Mouse (Mus musculus) urinary bladder, postnatal 4 days (tissue): ENCODE measurements around the gene Pdap1.
A peak's percentile ranks its signal among the peaks of the same experiment; 100 is the strongest.
"Not testable (repeated sequence)": the region's sequence is repeated elsewhere in the genome, so short reads cannot be mapped to it uniquely, and the experiment has no call there.

Experiments used
- DNase-seq, 2 experiments: peaks; one replicate each; pipeline ENCODE4 v3.0.0; 2021 to 2022; ENCODE audit warnings: low spot score in 2 of 2

Gene Pdap1

DNA sequence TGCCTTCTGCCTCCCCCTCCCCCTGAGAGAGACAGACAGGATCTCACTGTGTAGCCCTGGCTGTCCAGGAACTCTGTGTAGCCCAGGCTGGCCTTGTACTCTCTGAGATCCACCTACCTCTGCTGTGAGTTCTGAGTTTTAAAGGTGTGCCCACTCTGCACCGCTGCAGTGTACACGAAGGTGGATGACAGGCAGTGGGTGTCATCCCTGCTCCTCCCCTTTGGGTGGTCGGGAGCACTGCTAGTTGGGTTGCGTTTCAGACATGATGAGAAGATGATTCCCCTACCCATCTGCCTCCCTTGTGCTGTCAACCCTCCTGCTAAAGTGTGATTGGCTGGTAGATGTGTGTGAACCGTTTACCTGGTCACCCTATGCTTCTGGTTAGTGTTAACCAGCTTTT, 21.6 kb downstream of the Pdap1 start:
- DNase-seq, result no peak

DNA sequence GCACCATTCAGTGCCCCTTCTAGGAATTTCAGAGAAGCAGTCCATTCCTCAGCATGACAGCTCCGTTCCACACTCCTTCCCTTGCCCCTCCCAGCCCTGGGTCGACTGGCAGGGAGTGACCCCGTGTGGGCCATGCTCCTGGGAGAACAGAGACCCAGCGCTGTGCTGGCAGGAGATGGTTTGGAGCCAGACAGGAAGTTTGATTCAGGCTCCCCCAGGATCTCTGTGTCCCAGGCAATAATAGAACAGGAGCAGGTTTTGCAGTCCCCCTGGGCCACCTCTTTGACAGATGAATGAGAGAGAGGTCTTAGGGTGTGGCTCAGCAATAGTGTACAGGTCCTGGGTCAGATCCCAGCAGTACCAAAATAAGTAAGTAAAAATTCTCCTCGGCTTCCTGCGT, 22.0 kb downstream of the Pdap1 start:
- no peak for DNase-seq

DNA sequence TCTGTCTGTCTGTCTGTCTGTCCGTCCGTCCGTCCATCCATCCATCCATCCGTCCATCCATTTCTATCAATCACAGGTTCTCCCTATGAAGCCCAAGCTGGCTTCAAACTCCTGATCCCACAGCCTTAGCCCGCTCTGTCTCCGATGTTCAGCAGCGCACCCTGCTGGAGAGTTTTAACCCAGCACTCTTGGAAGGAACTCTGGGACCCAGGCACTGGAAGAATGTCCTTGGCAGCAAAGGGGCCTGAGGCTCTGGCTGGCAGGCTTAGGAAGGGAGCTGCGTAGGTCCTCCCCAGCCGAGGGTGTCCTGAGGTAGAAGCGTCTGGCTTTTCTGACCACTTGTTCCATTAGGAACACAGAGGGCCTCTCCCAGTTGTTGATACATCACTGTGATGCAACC, 23.1 kb downstream of the Pdap1 start:
- peak; percentile 58 to 77 for DNase-seq

DNA sequence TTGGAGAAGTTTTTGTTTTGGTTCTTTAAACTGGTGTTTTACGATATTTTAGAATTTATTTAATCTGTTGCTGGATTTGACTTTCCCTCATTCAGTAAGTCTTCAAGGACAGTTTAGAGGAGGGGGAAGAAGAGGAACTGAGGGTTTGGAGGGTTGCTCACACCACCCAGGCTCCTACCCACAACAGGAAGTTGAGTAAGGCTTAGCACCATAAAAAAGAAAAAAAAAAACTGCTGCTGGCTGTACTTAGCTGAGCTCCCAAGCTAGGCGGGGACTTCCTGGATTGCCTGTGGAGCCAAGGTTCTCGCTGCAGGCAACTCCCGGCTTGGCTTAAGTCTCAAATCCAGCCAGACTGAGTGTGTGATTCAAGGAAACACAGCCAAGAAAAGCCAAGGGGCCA, 23.7 kb downstream of the Pdap1 start:
- peak in 1 of 2 experiments; percentile 68 for DNase-seq

DNA sequence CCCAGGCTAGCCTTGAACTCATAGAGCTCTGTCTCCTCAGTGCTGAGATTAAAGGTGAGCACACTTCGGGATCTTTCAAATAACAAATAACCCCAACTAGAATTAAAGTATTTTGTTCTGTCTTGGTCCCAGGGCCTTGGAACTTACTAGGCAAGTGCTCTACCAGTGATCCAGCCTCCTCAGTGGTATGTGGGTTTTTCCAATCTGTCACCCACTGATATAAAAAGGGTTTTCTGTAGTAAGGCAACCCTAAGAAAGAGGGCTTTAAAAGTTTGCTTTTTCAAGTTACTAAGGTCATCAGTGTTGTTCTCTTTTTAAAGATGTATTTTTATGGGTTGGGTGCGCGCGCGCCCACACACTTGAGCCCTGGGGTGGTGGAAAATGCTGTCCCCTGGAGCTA, 24.3 kb downstream of the Pdap1 start:
- no peak for DNase-seq

DNA sequence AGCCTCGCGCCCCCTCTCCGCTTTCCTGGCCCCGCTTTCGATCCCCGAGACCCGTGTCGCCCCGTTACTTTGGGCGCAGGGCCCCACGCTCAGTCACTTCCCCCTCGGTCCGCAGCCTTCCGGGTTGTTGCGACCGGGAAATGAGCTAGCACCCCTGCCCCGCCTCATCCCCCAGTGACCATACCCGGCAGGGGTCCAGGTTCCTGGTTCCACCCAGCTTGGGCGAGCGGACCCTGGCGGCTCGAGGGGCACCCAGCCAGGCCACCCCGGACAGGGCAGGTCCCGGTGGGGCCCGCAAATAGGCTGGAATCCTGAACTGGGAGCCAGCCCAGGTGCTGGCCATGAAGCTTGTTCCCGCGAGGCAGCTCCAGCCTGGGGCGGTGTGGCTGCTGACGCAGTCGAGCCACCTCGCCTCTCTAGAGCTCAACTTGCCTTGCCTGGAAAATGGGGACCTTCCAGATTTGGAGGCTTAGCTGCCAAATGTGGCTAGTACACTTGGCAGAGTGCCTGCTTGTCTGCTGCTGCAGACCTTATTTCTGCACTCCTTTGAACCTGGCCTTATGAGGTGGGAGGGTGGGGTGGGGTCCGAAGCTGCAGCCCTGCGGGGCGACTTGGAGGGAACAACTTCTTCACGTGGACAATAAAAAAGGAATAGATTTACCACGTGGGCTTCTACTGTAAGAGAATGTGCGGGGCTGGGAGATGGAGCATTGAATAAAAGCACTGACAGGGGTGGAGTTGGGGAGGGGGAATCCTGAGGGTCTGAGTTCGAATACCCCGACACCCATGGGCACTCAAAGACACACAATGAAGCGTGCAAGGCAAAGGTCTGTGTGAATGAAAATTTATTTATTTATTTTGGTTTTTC, 25.2 kb downstream of the Pdap1 start:
- peak; percentile 70 to 75 for DNase-seq

DNA sequence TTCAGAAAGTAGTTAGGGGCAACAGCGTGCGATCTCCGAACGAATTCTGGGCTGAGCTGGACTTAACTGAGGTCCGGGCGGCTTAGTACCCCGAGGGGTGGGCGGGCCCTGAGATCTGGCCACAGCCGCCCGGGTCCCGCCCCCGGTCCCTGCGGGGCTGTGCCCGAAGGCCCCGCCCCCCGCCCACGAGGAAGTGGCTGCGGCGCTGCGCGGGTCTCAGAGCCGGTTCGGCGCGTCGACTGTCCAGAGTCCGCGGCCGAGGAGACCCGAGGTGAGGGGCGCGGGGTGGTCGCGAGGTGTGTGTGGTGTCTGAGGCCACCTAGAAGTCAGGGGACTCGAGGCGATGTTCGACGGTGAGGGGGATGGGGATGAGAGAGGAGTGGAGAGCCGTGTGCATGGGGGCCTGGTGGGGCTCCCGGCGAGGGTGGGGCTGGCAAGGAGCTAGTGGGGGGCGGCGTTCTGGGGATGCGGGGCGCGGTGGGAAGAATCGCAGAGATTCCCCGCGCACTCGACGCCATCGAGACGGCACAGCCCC, 25.9 kb downstream of the Pdap1 start, which contains the start of gene Arpc1b:
Arpc1b (plus strand) TSS at position 145 of the 535 bp plus-strand sequence.
- DNase-seq, result peak; percentile 75 to 77

DNA sequence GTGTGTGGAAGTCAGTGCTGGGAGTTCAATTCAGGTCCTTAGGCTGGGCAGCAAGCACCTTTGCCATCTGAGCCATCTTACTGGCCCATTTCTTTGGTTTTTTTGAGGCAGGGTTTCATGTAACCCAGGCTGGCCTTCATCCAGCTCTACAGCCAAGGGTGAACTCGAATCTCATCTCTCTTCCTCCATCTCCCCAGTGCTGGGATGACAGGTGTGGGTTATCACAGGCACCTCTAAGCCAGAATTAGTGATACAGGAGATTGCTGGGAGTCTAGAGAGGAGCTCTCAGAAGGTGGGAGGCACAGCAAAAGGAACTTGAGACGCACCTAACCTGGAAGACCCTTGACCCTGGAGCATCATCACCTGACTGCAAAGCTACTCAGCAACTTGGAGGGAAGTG, 26.6 kb downstream of the Pdap1 start:
- DNase-seq, result no peak

DNA sequence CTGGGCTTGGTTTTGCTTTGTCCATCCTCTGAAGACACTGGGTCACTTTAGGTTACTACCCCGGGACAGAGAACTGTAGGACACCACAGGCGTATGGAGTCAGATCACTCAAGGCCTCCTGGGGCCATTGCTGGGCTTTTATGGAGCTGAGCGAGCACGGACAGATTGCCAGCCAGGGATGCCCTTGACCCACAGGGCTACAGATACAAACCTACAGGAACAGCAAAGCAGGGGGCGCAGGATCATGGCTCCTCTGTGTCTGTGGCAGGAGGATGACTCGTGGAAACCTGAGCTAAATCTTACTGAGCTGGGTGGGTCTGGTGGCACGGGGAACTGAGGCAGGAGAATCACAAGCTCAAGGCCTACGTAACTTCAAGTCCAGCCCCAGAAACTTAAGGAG, 27.5 kb downstream of the Pdap1 start:
- no peak for DNase-seq

DNA sequence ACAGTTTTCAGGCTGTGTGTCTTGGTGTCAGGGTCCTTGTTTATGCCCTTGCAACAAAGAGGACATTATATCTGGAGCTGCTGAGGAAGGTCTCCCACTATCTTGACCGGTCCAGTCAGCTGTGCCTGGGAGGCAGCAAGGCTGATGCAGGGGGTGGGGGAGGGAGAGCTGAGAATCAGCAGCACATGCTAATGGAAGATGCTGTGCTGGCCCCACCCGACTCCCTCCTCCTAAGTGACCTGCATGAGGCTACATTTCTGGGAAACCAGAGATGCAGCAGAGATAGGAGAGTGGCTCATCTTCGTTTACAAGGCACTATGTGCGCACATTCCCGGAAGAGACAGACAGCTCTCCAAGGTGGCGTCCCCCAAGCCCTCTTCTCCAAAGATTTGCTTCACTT, 29.6 kb downstream of the Pdap1 start:
- DNase-seq, result no peak

DNA sequence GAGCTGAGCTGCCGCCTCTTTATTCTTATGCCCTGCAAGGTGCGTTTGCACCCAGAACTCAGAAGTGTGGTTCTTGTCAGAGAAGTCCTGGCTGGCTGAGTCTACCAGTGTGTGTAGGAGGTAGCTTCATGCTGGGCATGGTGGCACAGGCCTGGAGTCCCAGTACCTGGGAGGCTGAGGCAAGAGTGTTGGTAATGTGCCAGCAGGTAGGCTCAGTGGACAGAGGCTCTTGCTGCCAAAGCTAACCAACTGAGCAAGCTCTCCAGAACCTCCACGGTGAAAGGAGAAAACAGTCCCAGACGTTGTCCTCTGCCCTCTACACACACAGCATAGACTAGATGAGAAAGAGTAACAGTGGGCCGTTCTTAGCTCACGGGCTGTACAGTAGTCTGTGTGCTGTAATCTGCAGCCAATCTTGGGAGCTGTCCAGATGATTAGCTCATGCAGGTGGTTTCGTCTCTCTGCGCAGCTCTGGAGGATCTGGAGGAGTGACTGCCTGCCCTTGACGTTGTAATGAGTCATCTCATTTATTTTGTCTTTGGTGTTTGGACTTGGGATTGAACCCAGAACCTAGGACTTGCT, 34.3 kb downstream of the Pdap1 start:
- DNase-seq, result no peak

DNA sequence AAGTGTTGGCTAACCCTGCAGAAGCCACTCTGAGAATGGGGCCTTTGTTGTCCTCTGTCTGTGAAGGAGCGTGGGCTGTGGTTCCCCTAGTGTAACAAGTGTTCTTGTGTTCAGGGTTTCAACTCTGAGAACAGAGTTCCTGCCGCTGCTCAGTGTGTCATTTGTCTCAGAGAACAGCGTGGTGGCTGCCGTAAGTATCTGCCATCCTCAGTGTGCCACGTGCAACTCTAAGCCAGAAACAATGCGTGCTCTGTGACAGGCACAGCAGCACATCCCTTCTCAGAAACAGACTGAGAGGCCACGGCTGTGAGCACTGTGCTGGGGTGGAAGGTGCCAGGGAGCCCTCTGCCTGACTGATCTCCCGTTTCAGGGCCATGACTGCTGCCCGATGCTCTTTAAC, 35.7 kb downstream of the Pdap1 start:
- no peak for DNase-seq

DNA sequence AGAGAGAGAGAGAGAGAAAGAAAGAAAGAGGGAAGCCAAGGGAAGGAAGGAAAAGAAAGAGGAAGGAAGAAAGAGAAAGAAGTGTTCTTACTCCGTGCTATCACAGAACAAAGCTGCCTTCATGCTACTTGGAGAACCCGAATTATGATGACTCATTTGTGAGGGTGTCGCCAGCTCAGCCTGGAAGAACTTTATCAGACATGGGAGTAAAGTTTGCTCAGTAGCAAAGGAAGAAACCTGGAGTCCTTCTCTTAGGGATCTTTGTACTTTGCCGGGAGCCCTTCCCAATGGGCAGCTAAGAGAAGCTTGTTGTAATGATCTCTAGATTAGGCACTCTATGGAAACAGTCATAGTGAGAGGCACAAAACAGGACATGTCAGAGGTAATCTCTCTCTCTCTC, 37.3 kb downstream of the Pdap1 start:
- DNase-seq, result no peak

DNA sequence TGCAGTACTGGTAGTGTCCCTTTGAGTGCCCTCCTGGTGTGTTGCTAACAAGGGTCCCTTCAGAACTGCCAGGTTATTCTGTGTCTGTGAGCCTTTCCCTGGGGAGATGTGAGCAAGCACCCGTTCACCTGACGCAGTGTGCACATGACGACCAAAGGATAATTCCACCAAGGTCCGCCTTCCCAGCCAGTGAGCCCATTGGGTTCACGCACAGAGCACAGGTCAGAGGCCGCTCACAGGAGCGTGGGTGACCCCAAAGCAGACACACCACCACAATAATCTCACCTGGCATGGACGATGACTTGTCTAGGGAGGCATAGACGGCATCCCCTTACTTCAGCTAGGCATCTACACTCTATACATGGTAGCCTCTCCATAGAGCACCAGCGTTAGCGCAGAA, 38.6 kb downstream of the Pdap1 start:
- not testable (repeated sequence) for DNase-seq

DNA sequence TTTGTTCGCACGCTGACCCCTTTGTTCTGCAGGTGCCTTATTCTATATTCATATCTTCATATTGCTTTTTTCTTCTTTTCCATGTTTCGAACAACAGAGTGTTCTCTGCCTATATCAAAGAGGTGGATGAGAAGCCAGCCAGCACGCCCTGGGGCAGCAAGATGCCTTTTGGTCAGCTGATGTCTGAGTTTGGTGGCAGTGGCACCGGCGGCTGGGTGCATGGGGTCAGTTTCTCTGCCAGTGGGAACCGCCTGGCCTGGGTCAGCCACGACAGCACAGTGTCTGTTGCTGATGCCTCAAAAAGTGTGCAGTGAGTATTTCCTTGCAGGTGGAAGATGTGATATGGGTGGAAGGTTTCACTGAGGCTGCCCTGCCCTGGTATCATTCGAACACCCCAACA, 39.1 kb downstream of the Pdap1 start:
- DNase-seq, result no peak

DNA sequence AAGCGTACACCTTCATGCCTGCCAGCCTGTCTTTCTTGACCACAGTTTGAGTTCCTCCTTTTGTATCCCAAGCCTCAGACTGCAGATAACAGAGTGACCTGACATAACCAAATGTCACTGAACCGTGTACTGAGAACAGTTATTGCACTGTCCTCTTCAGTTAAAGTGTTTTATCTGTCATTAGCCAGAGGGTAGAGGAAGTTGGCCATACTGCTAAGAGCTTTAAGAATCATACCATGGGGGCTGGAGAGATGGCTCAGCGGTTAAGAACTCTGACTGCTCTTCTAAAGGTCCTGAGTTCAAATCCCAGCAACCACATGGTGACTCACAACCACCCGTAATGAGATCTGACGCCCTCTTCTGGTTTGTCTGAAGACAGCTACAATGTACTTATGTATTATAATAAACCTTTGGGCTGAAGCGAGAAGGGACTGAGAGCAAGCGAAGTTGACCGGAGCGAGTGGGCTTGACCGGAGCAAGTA, 41.7 kb downstream of the Pdap1 start:
- no peak for DNase-seq

DNA sequence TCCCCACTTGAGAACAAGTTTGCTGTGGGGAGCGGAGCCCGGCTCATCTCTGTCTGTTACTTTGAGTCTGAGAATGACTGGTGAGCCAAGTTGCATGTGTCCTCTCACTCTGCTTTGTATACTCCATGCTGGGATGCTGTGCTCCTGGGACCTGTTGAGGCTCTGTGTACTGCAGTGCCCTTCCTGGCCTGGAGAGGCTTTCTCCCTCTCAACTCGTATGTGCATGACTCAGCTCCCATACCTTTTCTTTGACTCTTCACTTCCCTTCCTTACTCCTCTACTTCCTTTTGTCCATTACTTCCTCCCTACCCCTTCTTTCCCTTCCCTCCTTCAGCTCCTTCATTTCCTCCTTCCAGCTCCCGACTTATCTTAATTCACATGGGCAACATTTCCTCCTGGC, 43.8 kb downstream of the Pdap1 start:
- no peak for DNase-seq

DNA sequence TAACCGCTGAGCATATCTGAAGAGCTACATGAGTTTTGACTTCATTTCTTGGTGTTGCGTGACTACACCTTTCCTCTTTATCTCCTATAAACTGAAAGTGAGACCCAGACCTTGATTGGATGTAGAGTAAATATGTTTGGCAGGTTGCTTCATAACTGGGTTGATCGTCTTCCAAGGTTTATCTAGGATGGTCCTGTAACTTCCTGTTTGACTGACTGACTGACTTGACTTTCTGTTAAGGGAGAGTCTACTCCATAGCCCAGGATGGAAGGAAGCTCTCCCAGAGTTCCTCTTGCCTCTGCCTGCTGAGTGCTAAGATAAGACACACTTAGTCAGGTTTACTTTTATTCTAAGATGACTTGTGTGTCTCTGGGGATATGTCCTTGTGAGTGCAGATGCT, 50.2 kb downstream of the Pdap1 start:
- no peak for DNase-seq

DNA sequence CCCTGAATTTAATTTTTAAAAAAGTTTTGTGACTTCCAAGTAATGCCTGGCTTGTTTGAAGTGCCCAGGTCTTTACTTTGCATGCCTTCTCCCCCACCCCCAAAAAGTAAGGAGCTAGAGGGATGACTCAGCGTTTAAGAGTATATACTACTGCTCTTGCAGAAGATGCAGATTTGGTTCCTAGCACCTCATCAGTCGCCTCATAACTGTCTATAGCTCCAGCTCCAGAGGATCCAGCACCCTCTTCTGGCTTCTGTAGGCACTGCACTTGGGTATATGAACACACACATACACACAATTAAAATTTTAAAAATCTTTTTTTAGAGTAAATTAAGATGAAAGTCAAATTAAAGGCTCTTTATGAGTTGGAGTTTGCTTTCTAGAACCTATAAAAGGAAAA, 51.9 kb downstream of the Pdap1 start:
- no peak for DNase-seq

DNA sequence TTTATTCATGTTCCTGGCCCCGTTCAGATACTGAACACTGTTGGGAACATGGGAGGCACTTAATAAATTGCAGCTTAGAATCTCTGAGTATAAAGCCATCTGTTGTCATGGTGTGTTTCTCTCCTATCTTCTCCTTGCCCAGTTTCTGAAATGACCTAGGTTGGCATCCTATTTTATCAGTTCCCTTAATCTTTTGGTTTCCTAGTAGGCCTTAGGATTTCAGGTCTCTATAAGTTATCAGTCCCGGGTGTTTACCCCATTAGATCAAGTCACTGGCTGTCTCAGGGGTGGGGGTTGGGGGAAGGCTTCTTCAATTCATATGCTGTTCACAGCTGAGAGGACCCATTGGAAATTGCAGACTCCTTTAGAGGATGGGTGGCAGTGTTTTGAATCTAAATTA, 55.2 kb downstream of the Pdap1 start:
- DNase-seq, result no peak

DNA sequence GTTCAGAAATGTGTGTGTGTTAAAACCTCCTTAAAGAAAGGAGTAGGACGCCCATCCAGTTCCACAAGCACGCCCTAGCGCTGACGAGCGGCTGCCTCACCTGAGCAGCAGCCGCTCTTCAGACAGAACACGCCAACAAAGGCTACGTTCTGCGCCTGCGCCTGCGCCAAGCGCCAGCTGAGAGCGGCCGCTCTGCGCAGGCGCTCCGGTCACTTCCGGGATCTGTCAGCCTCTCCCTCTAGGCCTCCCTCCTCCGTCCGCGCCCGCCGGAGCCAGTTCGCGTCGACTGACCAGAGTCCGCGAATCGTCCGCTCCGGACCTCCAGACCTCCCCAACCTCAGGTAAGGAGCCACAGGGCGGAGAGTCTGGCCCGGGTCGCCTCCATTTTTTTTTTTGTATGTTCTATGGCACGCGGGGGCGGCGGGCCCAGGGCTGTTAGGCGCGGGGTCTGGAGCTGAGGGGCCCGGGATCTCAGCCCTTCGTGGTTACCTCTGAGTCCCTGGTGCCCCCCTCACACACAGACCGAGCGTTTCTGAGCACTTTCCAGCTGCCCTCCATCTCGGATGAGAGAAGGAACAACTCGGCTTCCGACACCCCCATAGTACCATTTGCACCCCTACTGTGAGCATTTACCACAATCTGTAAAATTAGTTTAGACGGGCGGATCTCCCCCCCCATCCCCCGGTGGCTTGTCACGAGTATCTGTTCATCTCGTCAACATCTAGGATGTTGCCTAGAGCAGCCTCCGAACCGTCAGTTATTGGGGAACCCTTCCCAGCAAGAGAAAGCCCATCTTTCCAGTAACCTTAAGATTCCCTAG, 56.2 kb downstream of the Pdap1 start, which contains the start of the genes Arpc1a and Kpna7:
Arpc1a (plus strand) TSS at position 199 of the 820 bp plus-strand sequence.
Kpna7 (minus strand) TSS at position 399 of the 820 bp plus-strand sequence.
- peak; percentile 88 to 91 for DNase-seq

DNA sequence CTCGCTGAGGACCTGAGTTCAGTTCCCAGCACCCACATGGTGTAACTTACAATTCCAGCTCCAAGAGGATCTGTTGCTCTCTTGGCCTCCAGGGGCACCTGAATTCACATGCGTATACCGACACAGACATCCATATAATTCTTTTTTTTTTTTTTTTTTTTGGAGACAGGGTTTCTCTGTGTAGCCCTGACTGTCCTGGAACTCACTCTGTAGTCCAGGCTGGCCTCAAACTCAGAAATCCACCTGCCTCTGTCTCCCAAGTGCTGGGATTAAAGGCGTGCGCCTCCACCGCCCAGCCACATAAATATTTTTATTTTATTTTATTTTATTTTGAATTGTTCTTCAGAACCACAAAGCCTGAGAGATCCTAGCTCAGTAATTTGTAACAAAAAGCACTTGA, 56.8 kb downstream of the Pdap1 start:
- not testable (repeated sequence) for DNase-seq
